Mouse (Mus musculus): ENCODE measurements around the gene Chkb. TPM values are rescaled to one million over a fixed set of nuclear protein-coding genes. Genes with fewer than 3 reads are reported as not detected.

The Chkb gene
- polyA plus RNA-seq, 1 experiment from 2014 or later, result 67.6 TPM

DNA sequence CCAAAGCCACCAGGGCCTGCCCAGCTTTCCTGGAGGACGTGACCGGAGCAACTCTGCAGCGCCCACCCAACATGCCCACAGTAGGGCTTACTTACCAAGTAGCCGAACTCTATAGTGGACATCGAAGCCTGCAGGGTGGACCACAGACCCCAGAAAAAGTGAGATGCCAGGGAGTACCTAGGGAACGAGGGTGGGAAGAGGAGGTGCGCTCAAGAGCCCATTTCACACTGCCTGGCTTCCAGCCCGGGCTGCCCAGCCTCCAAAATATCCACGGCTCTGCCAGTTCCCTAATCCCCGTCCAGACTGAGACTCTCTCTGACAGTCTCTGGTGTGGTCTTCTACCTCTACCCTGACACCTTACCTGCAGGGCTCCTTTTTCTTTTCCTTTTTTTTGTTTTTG lies 3.0 kb downstream of the Chkb start:
- no peak overlapping the region for H3K4me2 ChIP-seq
- WGBS (ENCODE audit: insufficient replicate concordance), result 88% methylated on average over 10 of the region's 10 CpGs
- no peaks in the 10 kb centered on the region for H3K27me3 ChIP-seq (ENCODE audit: control insufficient read depth, insufficient read depth, low read length)
- no peak for ATAC-seq (replicated peaks; ENCODE audit: insufficient number of reproducible peaks, low FRiP score, low TSS enrichment)
- H3K9me3 ChIP-seq (replicated peaks; ENCODE audit: control insufficient read depth, low read length), result no peaks in the 10 kb centered on the region
- peak overlapping the region; percentile 84 for H3K27ac ChIP-seq (ENCODE audit: low read depth, low read length)
- H3K4me3 ChIP-seq (ENCODE audit: low read depth, low read length), result no peak overlapping the region
- peaks cover 29% of the 10 kb centered on the region for H3K4me1 ChIP-seq (ENCODE audit: control insufficient read depth, insufficient read depth, low read length)
- no peak overlapping the region for H3K9ac ChIP-seq (ENCODE audit: low read depth, low read length)
- H3K36me3 ChIP-seq (ENCODE audit: control insufficient read depth, insufficient read depth, low read length), result peaks cover 7% of the 10 kb centered on the region; the same call in 1 of the 2 replicates

DNA sequence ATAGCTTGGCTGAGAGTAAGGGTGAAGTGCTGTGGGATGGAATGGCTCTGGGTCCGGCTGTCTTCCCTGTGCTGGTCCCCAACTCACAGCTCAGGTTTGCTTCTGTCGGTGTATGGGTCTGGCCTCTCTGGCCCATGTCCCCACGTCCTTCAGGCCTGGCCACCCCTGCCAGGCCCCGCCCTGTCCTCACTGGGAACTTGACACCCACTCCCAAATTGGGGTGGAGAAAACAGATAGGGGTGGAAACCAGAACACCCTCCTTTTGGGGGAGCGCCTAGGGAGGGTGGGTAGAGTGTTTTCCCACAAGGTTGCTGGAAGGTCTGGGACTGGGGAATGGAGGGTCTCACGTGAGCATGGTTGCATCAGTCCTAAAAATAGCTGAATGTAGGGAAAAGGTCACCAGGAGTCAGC lies 4.0 kb downstream of the Chkb start, which contains the start of gene Cpt1b:
Gene Cpt1b (minus strand): TSS at position 153 of the 411 bp plus-strand sequence.
- Histone ChIP-seq H3K27ac (ENCODE audit: low read depth, low read length) (peak within 1 kb of the TSS; percentile 84), H3K4me3 (ENCODE audit: low read depth, low read length) (peak within 1 kb of the TSS; percentile 44), H3K4me2 (peak within 1 kb of the TSS; percentile 63), H3K4me1 (ENCODE audit: control insufficient read depth, insufficient read depth, low read length) (peaks cover 29% of the 10 kb centered on the region), H3K9me3 (replicated peaks; ENCODE audit: control insufficient read depth, low read length) (no peaks in the 10 kb centered on the region), H3K36me3 (ENCODE audit: control insufficient read depth, insufficient read depth, low read length) (peaks cover 7% of the 10 kb centered on the region; the same call in 1 of the 2 replicates), H3K9ac (ENCODE audit: low read depth, low read length) (peak within 1 kb of the TSS; percentile 81), H3K27me3 (ENCODE audit: control insufficient read depth, insufficient read depth, low read length) (no peaks in the 10 kb centered on the region)
- peak; percentile 40 for ATAC-seq (replicated peaks; ENCODE audit: insufficient number of reproducible peaks, low FRiP score, low TSS enrichment)
- 16% methylated on average over 6 of the region's 6 CpGs for WGBS (ENCODE audit: insufficient replicate concordance)

DNA sequence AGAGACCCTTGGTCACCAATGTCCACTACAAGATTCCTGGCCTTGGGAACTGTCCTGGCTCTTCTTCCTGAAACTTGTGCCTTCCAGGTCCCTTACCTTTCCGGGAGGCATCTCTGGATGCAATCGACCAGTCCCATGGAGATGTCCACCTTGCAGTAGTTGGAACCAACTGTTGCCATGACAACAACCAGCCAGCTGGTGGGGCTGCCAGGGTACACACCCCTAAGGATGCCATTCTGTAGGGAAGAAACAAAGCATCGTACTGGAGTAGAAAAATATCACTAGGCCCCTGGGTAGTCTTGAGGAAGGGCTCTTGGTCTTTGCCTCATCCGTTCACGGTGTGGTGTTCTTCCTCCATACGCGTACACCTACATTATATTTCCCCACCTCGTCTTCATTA lies 5.1 kb downstream of the Chkb start:
- Histone ChIP-seq H3K4me3 (ENCODE audit: low read depth, low read length) (peak overlapping the region; percentile 44), H3K36me3 (ENCODE audit: control insufficient read depth, insufficient read depth, low read length) (peaks cover 13% of the 10 kb centered on the region), H3K27ac (ENCODE audit: low read depth, low read length) (peak overlapping the region; percentile 84; the same call in 1 of the 2 replicates)

DNA sequence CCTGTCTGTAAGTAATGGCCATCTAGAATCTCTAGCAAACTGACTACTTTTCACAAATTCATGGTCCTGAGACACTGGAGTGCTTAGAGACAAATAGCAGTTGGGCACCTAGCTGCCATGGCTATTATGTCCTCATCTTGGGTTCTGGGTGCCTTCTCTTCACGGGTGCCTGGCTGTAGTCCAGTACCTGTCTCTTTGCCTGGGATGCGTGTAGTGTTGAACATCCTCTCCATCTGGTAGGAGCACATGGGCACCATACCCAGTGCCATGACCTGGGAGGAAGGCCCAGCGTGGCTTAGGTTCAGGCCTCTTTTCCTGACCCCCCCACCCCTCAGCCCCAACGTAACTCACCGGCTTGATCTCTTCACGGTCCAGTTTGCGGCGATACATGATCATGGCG lies 7.8 kb downstream of the Chkb start:
- Histone ChIP-seq H3K36me3 (ENCODE audit: control insufficient read depth, insufficient read depth, low read length) (peaks cover 13% of the 10 kb centered on the region), H3K27me3 (ENCODE audit: control insufficient read depth, insufficient read depth, low read length) (no peaks in the 10 kb centered on the region), H3K9me3 (replicated peaks; ENCODE audit: control insufficient read depth, low read length) (no peaks in the 10 kb centered on the region), H3K4me2 (no peak overlapping the region), H3K4me3 (ENCODE audit: low read depth, low read length) (no peak overlapping the region), H3K4me1 (ENCODE audit: control insufficient read depth, insufficient read depth, low read length) (peaks cover 20% of the 10 kb centered on the region), H3K27ac (ENCODE audit: low read depth, low read length) (no peak overlapping the region), H3K9ac (ENCODE audit: low read depth, low read length) (no peak overlapping the region)
- ATAC-seq (replicated peaks; ENCODE audit: insufficient number of reproducible peaks, low FRiP score, low TSS enrichment), result no peak
- WGBS (ENCODE audit: insufficient replicate concordance), result 93% methylated on average over 9 of the region's 9 CpGs

More for the DNA sequence above, 5.1 kb downstream of the Chkb start:
- Histone ChIP-seq H3K4me1 (ENCODE audit: control insufficient read depth, insufficient read depth, low read length) (peaks cover 25% of the 10 kb centered on the region), H3K27me3 (ENCODE audit: control insufficient read depth, insufficient read depth, low read length) (no peaks in the 10 kb centered on the region), H3K4me2 (peak overlapping the region; percentile 63), H3K9ac (ENCODE audit: low read depth, low read length) (no peak overlapping the region; the same call in 1 of the 2 replicates), H3K9me3 (replicated peaks; ENCODE audit: control insufficient read depth, low read length) (no peaks in the 10 kb centered on the region)
- no peak for ATAC-seq (replicated peaks; ENCODE audit: insufficient number of reproducible peaks, low FRiP score, low TSS enrichment)
- WGBS (ENCODE audit: insufficient replicate concordance), result 78% methylated on average over 8 of the region's 8 CpGs

DNA sequence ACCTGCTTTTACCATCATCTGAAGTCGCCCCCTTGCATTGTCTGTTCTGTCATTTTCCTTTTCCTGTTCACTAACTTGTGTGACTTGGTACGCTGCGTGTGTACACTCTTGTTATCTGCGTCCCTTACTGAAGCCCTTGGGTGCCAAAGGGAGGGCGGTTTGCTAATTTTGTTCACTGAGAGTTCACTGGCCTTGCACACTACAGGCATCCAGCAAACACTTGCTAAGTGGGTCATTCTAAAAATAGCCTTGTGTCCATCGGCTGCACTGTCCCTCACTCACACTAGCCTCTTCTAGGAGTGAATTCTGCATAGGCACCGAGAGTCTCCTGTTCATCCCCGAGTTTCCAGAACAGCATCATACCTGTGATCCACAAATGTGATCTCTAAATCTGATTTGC lies 14.4 kb downstream of the Chkb start:
- 56% methylated on average over 8 of the region's 8 CpGs for WGBS (ENCODE audit: insufficient replicate concordance)
- peak; percentile 57 for ATAC-seq (replicated peaks; ENCODE audit: insufficient number of reproducible peaks, low FRiP score, low TSS enrichment)
- Histone ChIP-seq H3K4me3 (ENCODE audit: low read depth, low read length) (no peak overlapping the region), H3K4me2 (no peak overlapping the region), H3K4me1 (ENCODE audit: control insufficient read depth, insufficient read depth, low read length) (peaks cover 3% of the 10 kb centered on the region), H3K27ac (ENCODE audit: low read depth, low read length) (peak overlapping the region; percentile 75), H3K9me3 (replicated peaks; ENCODE audit: control insufficient read depth, low read length) (no peaks in the 10 kb centered on the region), H3K36me3 (ENCODE audit: control insufficient read depth, insufficient read depth, low read length) (peaks cover 14% of the 10 kb centered on the region; the same call in 1 of the 2 replicates), H3K27me3 (ENCODE audit: control insufficient read depth, insufficient read depth, low read length) (no peaks in the 10 kb centered on the region), H3K9ac (ENCODE audit: low read depth, low read length) (no peak overlapping the region)

DNA sequence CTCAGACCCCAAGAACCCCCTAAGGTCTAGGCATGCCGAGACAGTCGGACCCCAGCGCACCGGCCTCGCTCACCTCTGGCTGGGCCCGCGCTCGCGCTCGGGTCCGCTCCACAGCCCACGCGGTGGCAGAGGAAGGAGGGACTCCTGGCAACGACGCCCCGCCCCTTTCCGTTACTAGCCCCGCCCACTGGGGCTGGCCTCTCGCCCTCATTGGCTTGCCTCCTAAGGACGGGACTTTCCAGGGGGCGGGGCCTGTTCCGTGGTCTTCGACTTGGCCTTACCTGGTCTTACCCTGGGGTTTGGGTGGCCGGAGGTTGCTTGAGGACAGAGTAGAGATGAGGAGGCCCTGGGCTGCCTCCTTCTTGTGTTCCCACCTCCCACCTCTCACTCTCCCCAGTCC lies 19.6 kb downstream of the Chkb start, which contains the start of gene Syce3:
Gene Syce3 (minus strand): TSS at position 386 of the 400 bp plus-strand sequence.
- Histone ChIP-seq H3K9ac (ENCODE audit: low read depth, low read length) (no peak within 1 kb of the TSS), H3K36me3 (ENCODE audit: control insufficient read depth, insufficient read depth, low read length) (no peaks in the 10 kb centered on the region), H3K4me2 (no peak within 1 kb of the TSS), H3K4me3 (ENCODE audit: low read depth, low read length) (no peak within 1 kb of the TSS), H3K4me1 (ENCODE audit: control insufficient read depth, insufficient read depth, low read length) (no peaks in the 10 kb centered on the region), H3K9me3 (replicated peaks; ENCODE audit: control insufficient read depth, low read length) (peaks cover 7% of the 10 kb centered on the region; the same call in 1 of the 2 replicates), H3K27ac (ENCODE audit: low read depth, low read length) (no peak within 1 kb of the TSS), H3K27me3 (ENCODE audit: control insufficient read depth, insufficient read depth, low read length) (no peaks in the 10 kb centered on the region)
- ATAC-seq (replicated peaks; ENCODE audit: insufficient number of reproducible peaks, low FRiP score, low TSS enrichment), result peak; percentile 42; the same call in 1 of the 2 replicates
- WGBS (ENCODE audit: insufficient replicate concordance), result 73% methylated on average over 16 of the region's 24 CpGs

DNA sequence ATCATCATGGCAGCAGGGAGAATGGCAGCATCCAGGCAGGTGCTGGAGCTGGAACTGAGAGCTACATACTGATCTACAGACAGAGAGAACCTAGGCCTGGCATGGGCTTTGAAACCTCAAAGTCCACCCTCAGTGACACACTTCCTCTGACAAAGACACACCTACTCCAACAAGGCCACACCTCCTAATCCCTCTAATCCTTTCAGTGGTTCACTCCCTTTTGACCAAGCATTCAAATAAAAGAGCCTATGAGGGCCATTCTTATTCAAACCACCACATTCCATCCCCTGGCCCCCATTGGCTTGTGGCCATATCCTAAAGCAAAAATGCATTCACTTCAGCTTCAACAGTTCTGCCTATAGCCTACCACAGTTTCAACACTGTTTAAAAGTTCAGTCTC lies 23.0 kb downstream of the Chkb start:
- H3K27me3 ChIP-seq (ENCODE audit: control insufficient read depth, insufficient read depth, low read length), result no peaks in the 10 kb centered on the region
- H3K9me3 ChIP-seq (replicated peaks; ENCODE audit: control insufficient read depth, low read length), result peaks cover 7% of the 10 kb centered on the region; the same call in 1 of the 2 replicates
- no peak overlapping the region for H3K4me3 ChIP-seq (ENCODE audit: low read depth, low read length)
- H3K9ac ChIP-seq (ENCODE audit: low read depth, low read length), result no peak overlapping the region
- no peak for ATAC-seq (replicated peaks; ENCODE audit: insufficient number of reproducible peaks, low FRiP score, low TSS enrichment)
- no peak overlapping the region for H3K4me2 ChIP-seq
- H3K36me3 ChIP-seq (ENCODE audit: control insufficient read depth, insufficient read depth, low read length), result no peaks in the 10 kb centered on the region
- no peaks in the 10 kb centered on the region for H3K4me1 ChIP-seq (ENCODE audit: control insufficient read depth, insufficient read depth, low read length)
- no peak overlapping the region for H3K27ac ChIP-seq (ENCODE audit: low read depth, low read length)

DNA sequence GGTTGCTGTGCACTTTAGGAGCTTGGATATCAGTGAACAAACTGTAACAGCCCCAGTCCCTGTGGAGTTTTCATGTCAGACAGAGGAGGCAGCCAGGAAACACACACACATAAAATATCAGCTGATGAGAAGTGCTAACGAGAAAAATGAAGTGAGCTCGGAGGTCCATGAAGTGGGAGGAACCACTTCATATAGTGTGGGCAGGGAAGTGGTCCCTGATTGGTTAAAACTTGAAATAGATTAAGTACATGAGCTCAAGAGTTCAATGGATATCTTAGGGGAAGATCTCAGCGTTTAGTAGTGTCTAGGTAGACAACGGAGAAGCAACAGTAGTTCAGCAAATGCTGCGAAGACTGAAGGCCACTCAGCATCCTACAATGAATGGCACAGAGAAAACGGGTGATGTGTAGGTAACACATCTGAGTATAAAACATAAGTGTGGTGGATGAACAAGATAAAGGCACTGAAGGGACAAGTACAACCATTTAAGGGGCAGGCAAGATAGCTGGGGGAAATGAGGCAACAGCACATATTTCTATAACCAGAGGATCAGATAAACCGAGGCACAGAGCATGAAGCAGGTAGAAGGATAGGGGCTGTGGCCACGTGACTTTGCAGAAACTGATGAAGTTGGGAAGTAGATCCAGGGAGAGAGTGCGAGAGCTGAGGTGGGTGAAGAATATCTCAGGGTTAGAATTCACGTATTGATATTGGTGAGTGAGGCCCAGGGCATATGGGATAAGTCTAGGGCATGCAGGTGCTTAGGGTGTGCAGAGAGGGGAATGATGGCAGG lies 24.7 kb downstream of the Chkb start:
- no peak for ATAC-seq (replicated peaks; ENCODE audit: insufficient number of reproducible peaks, low FRiP score, low TSS enrichment)
- no peak overlapping the region for H3K9ac ChIP-seq (ENCODE audit: low read depth, low read length)
- no peak overlapping the region for H3K27ac ChIP-seq (ENCODE audit: low read depth, low read length)
- no peak overlapping the region for H3K4me3 ChIP-seq (ENCODE audit: low read depth, low read length)
- 80% methylated on average over 10 of the region's 10 CpGs for WGBS (ENCODE audit: insufficient replicate concordance)
- no peak overlapping the region for H3K4me2 ChIP-seq
- H3K4me1 ChIP-seq (ENCODE audit: control insufficient read depth, insufficient read depth, low read length), result no peaks in the 10 kb centered on the region
- peaks cover 7% of the 10 kb centered on the region; the same call in 1 of the 2 replicates for H3K9me3 ChIP-seq (replicated peaks; ENCODE audit: control insufficient read depth, low read length)
- H3K36me3 ChIP-seq (ENCODE audit: control insufficient read depth, insufficient read depth, low read length), result no peaks in the 10 kb centered on the region
- H3K27me3 ChIP-seq (ENCODE audit: control insufficient read depth, insufficient read depth, low read length), result no peaks in the 10 kb centered on the region

Measured in heart, embryonic 11.5 days (tissue).